Mouse (Mus musculus) frontal cortex, postnatal 10 days (tissue): ENCODE measurements around the gene Mllt10.

ENCODE experiments used
- DNase-seq, 2 experiments: peaks; one replicate each; pipeline ENCODE4 v3.0.0; 2022; ENCODE audit warnings: low spot score in 2 of 2, mixed read lengths in 1 of 2

The Mllt10 gene

DNA sequence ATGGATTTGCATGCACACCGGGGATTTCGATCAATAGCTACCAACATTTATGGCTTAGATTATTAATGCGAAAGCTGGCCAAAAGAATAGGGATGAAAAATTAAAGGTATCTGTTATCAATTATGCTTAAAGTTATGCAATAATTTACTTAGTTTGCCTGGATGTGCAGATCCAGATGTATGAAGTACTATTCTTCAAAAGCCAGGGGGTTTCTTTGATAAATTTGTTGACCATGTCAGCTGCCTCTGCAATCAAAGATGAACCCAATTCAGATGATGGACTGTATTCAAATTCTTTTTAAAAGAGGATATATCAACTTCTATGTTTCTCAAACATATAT lies 3.2 kb upstream of the Mllt10 start:
- no peak for DNase-seq

DNA sequence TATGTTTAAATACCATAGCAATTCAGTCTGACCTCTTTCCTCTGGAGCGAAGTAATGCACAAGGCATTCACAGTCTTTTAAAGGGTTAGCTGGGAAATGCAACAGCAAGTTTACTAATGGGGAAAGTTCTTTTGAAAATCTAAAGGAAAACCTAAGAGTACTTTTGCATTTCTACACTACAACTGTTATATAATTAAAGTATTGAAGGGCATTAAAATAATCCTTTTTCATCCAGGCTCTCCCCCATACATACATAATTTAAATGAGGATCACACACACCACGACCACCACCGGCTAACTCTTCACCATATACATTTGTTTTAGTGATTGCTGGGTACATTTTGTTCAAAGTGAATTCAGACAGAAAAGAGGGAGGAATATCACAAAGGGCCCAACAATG lies 2.5 kb upstream of the Mllt10 start:
- no peak for DNase-seq

DNA sequence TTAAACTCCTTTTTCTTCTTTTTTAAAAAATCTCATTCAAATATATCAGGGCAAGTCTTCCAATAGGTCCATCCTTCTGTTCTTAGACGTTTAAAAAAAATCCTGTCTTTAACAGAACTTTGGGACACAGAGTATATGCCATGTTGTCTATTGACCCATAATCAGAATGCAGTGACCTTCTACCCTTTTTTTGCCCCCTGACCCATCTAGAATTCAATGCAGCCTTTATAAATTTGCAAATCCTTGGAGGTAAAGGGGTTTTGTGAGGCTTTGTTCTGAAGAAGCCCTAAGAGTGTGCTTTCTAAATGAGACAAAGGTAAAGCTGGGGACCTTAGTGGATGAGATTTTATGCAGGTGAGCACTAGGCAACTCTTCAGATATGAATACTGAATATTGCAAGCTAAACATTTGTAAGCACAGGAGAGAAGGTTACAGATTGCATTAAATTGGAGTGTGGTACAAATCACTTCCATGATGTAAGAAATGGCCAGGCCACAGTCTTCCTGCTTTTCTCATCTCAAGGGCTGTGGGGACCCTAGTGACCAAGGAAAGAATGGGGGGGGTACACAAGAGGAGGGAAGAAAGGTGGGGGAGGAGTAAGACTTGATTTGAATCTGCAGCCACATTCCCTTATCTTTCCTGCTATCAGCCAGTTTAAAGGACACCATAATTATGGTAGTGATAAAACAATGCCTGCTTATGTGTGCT lies 1.6 kb upstream of the Mllt10 start:
- DNase-seq: no peak

DNA sequence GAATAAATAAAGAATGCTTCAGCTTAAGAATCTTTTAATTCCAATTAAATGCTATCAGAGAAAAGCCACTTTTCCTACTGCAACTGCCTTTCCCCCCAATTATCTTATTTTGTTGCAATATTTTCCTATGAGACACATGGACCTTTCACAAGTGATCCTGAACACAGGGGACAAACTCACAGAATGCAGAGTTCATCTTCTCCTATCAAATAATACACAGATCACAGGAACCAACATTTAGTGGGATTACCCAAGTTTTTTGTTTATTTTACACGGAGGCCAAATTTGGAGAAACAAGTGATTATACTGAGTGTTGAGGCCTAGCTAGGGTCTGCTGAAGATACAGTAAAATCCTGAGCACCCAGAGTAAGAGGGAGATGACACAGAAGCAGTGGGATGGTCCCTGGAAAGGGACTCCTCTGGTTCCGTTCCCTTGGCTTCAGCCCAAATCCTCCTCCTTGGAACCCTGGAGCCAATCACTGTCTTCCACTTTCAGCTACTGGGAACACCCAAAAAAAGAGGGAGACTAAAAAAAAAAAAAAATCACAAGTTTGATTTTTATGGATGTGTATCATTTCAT lies 996 bp upstream of the Mllt10 start:
- no peak for DNase-seq

DNA sequence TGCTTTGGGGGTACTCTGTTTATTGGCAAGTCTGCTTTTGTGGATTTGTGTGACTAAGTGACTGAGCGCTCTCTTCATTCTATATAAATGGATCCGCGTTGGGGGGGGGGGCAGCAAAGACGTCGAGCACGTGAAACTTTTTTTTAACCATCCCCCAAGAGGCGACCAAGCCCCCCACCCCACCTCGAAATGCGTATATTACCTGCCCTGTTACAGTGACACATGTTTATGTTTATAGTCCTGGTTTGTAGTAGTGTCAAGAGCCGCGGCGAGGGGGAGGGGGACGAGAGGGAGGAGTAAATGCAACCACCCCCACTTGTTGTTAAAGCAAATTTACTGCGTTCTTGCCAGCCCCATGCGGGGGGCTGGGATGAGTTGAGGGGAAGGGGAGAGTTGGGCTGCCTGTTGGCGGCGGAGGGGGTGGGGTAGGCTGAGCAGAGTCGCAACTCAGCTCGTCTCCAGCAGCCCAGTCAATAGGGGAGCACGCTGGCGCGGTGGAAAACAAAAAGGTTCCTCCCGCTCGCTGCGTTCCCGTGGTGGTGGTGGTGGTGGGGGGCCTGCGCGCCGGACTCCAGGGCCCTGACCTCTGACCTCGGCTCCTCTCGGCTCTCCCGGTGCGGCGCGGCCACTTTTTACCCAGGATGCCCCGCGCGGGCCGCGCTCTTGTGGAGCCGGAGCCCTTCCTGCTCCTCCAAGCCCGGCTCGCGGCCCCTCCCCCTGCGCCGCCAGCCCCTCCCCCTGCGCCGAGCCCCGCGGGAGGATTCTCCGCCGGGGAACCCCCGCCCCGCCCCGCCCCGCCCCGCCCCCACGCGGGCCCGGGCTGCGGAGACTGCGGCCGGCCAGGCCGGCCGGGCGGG lies 1.1 kb downstream of the Mllt10 start:
- peak; percentile 83 to 89 for DNase-seq

DNA sequence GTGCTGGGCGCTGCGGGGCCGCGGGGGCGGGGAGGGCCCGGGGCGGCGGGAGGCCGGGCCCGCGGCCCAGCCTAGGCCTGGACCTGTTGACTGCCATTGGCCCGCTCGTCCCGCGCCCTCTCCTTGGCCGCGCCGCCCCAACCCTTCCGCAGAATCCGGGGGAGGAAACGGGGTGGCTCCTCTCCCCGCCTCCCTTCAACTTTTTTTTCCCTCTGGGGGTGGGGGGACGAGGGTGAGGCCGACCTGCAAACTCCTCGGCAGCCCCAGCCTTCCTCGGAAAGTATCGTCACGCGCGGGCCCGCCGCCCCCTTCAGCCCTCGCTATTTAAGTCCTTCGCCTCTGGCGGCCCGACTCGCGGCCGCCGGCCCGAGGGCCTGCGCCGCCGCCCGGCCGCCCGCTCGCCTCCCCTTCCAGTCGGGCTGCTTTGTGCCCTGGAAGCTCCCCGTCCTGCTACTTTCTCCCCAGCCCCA lies 1.8 kb downstream of the Mllt10 start:
- DNase-seq: peak; percentile 88 to 90

DNA sequence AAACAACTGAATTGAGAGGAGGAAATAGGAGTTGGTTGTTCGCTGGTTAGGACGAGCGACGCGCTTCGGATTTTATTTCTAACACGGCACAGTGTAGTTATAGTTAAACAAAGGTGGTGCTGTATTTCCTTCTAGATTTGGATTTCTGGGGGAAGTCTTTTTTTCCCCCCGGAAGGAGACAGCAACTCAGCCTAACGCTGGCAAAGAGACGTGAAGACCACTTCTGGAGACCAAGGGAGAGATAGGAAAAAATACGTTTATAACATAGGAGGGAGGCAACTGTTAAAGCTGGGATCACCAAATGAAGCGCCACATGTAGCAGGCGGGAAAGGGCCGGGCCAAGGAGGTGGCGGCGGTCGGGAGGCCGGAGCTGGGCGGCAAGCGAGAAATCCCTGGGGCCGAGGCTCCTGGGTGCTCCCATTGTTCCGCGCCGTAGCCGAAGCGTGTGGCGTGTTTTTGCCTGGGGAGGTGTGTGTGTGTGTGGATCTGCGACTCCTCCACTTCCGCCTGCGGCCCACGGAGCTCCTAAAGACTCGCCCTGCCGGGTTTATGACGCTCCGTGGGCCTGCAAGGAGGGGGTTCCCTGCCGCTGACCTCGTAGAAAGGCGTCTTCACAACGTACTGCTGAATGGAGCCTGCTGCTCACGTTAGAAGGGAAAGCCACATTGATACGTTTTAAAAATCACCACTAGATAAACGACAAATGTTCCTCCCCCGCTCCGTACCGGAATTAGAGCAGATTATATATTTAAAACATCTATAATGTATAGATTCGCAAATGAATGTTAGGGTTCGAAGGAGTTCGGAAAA lies 2.5 kb downstream of the Mllt10 start:
- peak in 1 of 2 experiments; percentile 62 for DNase-seq

DNA sequence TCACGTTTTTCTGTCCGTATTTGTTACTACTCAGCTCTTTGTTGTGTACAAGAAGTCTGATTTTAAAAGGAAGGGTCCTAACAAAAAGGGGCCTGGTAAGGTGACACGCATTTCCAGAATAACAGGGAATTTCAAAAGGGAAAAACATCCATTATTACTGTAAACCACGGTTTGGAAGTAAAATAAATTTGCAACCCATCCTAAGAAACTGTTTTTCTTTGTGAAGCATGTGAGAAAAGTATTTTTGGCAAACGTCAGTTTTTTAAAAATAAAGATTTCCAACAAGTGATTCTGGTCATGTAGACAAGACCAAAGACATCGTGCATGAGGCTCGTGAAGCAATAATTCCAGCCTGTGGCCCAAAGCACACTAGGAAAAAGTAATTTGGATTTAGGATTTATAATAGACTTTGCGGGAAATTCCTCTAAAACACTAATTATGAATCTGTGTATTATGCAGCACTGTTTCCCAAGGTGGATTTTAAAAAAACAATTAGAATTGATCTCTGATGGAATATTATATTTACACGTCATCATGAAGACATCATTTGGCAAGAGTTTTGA lies 3.2 kb downstream of the Mllt10 start:
- DNase-seq: no peak

DNA sequence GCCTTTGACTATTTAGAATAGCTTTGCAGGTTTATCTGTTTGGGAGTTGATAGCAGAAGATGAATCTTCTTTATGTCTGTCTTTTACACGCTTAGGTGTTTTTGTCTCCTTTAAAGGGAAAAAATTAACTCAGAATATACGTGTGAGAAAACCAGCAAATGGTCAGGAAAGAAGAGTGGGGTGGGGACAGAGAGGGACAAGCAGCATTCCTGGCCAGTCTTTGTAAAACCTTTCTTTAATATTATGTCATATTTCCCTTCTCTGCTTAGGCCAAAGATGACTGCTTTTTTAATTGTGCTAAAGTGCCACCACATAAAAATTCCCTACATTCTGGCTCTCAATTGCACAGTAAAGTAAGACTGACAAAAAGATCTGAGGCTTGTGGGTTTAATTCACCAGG lies 4.0 kb downstream of the Mllt10 start:
- DNase-seq: no peak

DNA sequence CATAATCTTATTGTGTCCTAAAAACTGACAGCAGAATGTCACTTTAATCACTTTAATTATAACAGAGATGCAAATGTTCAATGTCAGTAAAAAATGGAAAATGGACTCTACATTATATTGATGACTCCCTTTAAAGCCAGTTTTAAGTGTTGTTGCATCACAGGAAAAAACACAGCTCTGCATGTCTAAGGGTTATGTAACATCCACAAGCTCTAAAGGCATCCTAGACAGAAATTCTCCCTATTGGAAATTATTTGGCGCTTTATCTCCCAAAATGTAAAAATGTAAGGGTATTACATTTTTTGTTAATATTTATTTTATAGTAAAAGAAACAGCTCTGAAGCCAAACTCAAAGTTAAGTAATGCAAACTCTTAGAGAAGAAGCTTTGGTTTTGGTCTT lies 4.9 kb downstream of the Mllt10 start:
- no peak for DNase-seq

DNA sequence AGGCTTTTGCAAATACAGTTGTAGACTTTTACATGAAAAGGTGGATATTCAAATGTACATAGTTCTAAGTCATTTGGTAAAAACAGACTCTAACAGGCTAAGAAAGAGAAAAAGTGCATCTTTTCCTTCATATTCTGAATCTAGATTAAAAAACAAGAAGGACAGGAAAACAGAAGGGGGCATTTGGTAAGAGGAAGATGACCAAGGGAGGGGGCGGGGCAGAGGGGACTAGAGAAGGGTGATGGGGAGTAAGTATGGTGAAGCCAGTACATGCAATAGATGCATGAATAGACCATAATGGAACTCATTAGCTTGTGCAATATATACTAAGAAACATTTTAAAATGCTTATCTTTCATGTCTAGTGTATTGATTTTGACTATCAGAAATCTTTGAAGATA lies 5.4 kb downstream of the Mllt10 start:
- DNase-seq: no peak

DNA sequence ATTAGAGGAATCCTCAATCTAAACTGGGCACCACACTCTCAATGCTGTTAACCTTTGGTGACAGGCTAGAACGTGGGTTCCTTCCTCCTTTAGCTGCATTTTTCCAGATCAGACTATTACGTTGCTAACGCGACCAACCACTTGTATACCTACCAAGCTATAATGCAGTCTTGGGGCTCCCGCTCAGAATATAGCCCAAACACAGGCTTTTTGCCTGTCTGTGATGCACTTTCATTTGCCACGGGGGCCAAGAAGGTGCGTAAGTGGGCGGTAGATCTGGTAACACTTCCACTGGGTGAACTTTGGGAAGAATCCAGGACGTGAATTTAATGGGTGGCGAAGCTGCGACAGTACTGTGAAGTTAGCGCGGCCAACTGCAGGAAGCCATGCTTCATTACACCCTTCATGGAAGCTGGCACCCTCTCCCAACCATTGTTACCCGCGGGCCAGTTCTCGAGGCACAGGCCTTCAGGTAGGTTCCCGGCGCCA lies 8.8 kb downstream of the Mllt10 start:
- DNase-seq: peak; percentile 55 to 62

DNA sequence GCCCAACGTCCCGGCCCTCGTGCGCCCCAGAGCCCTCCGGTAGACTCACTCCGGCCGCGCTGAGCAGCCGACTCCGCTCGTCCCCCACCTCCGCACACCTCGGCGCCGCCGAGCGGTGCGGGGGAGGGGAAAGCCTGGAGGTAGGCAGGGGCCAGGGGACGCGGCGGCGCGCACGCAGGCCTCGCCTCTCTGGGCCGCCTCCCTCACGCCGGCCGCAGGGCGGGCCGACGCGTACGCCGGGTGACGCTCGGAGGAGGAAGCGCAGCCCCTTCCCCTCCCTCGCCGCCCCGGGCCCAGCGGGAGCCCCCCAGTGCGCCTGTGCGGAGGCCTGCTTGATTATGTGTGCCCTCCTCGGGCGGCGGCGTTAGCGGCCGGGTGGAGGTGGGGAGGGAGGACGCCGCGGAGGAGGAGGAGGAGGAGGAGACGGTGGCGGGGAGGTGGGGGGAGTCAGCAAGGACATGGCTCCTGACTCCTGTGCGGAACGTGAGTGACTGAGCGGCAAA lies 9.4 kb downstream of the Mllt10 start:
- peak; percentile 92 to 95 for DNase-seq

DNA sequence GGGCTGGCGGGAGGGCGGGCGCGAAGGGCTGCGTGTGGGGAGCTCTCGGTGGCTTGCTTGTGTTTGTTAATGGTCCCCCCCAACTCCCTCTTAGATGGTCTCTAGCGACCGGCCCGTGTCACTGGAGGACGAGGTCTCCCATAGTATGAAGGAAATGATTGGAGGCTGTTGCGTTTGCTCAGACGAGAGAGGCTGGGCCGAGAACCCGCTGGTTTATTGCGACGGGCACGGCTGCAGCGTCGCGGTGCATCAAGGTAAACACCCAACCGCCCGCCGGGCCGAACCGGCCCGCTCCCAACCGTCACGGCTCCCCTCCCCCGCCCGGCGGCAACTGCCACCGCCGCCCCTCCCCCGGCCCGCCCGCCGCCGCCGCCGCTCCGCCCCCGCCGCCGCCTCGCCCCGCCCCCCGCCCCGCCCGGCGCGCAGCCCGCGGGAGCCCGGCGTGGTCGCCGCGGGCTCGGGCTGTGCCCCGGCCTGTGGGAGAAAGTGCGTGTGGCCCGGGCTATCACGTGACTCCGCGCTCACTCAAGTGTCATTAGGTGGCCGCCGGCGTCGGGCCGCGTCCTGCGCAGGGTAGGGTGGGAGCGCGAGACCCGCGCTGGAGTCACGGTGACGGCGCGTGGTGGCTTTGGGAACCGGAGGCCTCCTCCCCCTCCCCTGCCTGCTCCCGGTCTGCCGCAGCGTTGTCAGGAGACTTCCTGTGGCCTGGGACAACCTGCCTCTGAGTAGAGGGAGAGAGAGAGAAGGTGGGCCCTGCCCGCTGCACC lies 10.1 kb downstream of the Mllt10 start:
- peak; percentile 75 to 77 for DNase-seq

DNA sequence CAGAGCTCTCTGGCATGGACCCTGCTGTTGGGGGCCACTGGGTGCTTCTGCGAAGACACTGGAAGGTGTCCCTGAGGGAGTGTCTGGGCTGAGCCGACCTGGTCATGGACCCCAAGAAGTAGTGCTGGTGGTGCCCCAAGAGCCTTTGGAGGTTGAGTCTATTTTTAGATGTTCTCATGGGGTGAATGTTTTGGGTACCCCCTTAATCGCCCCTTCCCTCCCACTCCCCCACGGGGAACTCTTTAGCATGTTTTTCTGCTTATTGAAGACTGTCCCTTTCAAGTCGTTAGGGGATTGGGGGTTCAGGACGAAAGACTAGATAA lies 10.6 kb downstream of the Mllt10 start:
- DNase-seq: no peak

DNA sequence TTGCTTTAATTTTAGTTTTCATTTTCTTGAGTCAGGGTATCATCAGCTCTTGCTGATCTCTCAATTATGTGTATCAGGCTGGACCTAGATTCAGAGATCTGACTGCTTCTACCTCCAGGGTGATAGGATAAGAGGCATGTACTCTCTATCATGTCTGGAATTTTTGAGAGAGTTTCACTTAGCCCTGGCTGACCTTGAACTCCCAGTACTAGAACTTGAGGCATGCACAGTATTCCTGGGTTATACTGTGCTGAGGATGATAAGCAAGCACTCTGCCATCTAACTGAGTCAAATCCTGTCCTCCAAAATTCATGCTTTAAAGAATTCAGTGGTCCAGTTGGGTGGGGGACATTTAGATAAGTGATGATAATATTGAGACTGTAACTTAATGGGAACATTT lies 11.4 kb downstream of the Mllt10 start:
- DNase-seq: no peak

DNA sequence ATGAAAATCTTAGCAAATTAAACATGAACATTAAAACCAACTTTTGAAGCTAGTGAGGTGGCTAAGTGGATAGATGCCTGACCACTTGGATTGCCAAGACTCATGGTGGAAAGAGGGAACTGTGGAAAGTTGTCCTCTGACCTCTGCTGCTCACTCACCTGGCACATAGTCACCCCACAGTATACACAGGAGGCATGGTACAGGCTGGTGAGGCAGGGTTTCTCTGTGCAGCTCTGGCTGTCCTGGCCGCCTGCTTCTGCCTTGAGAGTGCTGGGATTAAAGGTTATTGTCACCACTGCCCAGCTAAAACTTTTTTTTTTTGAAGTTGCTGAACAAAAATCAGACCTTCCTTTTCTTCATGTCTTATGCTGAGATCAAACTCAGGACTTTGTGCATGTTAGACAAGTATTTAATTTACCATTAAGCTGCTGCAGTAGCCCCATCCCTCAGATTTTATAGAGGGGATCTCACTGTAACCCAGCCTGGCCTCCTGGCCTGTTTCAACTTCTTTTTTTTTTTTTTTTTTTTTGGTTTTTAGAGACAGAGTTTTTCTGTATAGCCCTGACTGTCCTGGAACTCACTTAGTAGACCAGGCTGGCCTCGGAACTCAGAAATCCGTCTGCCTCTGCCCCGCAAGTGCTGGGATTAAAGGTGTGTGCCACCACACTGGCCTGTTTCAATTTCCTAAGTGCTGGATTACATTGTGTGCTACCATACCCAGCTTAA lies 13.2 kb downstream of the Mllt10 start:
- no peak for DNase-seq

DNA sequence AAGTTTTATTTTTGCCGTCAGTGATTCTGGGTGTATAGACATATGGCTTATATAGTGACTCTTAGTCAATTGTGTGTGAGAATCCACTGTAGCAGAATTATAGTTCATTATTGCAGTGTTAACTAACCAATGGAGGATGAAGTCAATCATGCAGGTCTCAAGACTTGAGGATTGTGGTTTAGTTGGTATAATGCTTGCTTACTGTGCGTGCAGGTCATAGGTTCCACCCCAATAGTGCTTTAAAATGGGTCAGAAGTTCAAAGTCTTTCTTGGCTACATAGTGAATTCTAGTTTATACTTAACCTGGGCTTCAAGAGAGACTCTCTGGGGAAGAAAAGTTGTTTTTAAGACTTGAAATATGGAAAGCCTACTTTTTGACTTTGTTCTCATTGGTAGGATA lies 16.9 kb downstream of the Mllt10 start:
- DNase-seq: no peak

DNA sequence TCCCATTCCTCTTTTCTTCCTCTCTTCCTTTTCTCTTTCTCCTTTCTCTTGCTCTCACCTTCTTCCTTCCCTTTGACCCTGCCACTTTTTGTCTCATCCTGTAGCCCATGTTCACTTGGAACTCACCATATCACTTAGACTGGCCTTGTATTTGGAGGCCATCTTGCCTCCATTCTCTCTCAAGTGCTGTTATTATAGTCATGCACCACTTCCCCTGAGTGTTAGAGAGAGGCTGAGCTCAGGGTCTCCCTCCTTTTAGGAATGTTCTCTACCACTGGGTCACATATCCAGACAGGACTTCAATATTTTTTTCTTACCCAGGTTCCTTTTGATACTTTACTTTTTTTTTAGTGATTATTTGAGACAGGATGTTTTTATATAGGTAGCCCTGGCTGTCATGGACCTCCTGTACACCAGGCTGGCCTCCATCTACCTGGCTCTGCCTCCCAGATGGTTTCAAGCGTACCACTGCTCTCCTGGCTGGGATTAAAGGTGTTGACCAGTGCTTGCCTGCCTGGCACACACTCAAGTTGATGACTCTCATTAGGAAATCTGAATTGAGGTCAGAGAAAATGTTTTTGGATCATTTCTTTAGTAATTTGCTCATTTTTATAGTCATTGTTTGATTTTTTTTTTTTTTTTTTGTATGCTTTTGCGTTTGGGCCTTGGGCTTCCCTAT lies 25.3 kb downstream of the Mllt10 start:
- DNase-seq: no peak
